Mouse (Mus musculus) urinary bladder, postnatal 14 days (tissue): ENCODE data around the gene Mzf1.
"Not testable (repeated sequence)": the region's sequence is repeated elsewhere in the genome, so short reads cannot be mapped to it uniquely, and the experiment has no call there.

Experiments
- DNase-seq: peaks from one replicate; pipeline ENCODE4 v3.0.0; 2021; ENCODE audit warnings: low spot score

The Mzf1 gene

GRCm38 (mm10) chr7:13054287-13055010 lies at the start of gene Mzf1:
TSS of gene Mzf1 (minus strand) at chr7:13054764.
- DNase-seq: peak; percentile 95

- no peak for DNase-seq
These were observed 40.5 kb upstream of the Mzf1 start, which contains the start of gene Vmn1r85 for GRCm38 (mm10) chr7:13095073-13095472. TSS of gene Vmn1r85 (minus strand) at chr7:13095173.

GRCm38 (mm10) chr7:13072293-13072692 lies 17.7 kb upstream of the Mzf1 start:
- no peak for DNase-seq

GRCm38 (mm10) chr7:13063399-13063798 lies 8.8 kb upstream of the Mzf1 start:
- not testable (repeated sequence) for DNase-seq

- DNase-seq: no peak
These were observed 5.0 kb upstream of the Mzf1 start for GRCm38 (mm10) chr7:13059536-13059935.

- DNase-seq: no peak
These were observed 2.5 kb upstream of the Mzf1 start for GRCm38 (mm10) chr7:13056913-13057700.

- no peak for DNase-seq
These were observed 640 bp downstream of the Mzf1 start for GRCm38 (mm10) chr7:13053961-13054286.

- DNase-seq: no peak
These were observed 1.1 kb downstream of the Mzf1 start for GRCm38 (mm10) chr7:13053501-13053900.

GRCm38 (mm10) chr7:13053001-13053400 lies 1.6 kb downstream of the Mzf1 start:
- no peak for DNase-seq

- peak; percentile 69 for DNase-seq
These were observed 8.5 kb downstream of the Mzf1 start for GRCm38 (mm10) chr7:13046084-13046483.

- DNase-seq: no peak
These were observed 10.3 kb downstream of the Mzf1 start for GRCm38 (mm10) chr7:13044254-13044625.

- DNase-seq: peak; percentile 26
These were observed 10.9 kb downstream of the Mzf1 start for GRCm38 (mm10) chr7:13043445-13044253.

- DNase-seq: no peak
These were observed 11.5 kb downstream of the Mzf1 start for GRCm38 (mm10) chr7:13043120-13043444.

- DNase-seq: no peak
These were observed 12.1 kb downstream of the Mzf1 start for GRCm38 (mm10) chr7:13042511-13042910.

- DNase-seq: no peak
These were observed 13.3 kb downstream of the Mzf1 start for GRCm38 (mm10) chr7:13041256-13041655.

GRCm38 (mm10) chr7:13039181-13039580 lies 15.4 kb downstream of the Mzf1 start:
- DNase-seq: no peak

- DNase-seq: no peak
These were observed 15.9 kb downstream of the Mzf1 start for GRCm38 (mm10) chr7:13038621-13039169.

- DNase-seq: peak; percentile 99
These were observed 16.5 kb downstream of the Mzf1 start, which contains the start of gene Ube2m for GRCm38 (mm10) chr7:13037901-13038555. TSS of gene Ube2m (minus strand) at chr7:13038275.

GRCm38 (mm10) chr7:13037366-13037765 lies 17.2 kb downstream of the Mzf1 start:
- no peak for DNase-seq

- no peak for DNase-seq
These were observed 17.8 kb downstream of the Mzf1 start for GRCm38 (mm10) chr7:13036806-13037205.

GRCm38 (mm10) chr7:13035211-13035855 lies 19.2 kb downstream of the Mzf1 start:
- DNase-seq: no peak
